Mouse (Mus musculus): ENCODE data around the gene Myo5a.

Gene Myo5a

GRCm38 (mm10) chr9:75201506-75201905 is 130.7 kb downstream of the Myo5a start:
- no peak for DNase-seq (ENCODE audit: low spot score)

- no peak for DNase-seq (ENCODE audit: low spot score)
These were observed 131.2 kb downstream of the Myo5a start for GRCm38 (mm10) chr9:75202036-75202435.

- no peak for DNase-seq (ENCODE audit: low spot score)
These were observed 138.4 kb downstream of the Myo5a start for GRCm38 (mm10) chr9:75209246-75209645.

- no peak for DNase-seq (ENCODE audit: low spot score)
These were observed 139.5 kb downstream of the Myo5a start for GRCm38 (mm10) chr9:75210269-75210668.

- no peak for DNase-seq (ENCODE audit: low spot score)
These were observed 144.1 kb downstream of the Myo5a start for GRCm38 (mm10) chr9:75214743-75215413.

- no peak for DNase-seq (ENCODE audit: low spot score)
These were observed 149.1 kb downstream of the Myo5a start for GRCm38 (mm10) chr9:75219942-75220341.

- peak; percentile 84 for DNase-seq (ENCODE audit: low spot score)
These were observed 150.8 kb downstream of the Myo5a start for GRCm38 (mm10) chr9:75221420-75222287.

- DNase-seq (ENCODE audit: low spot score): peak; percentile 79
These were observed 161.3 kb downstream of the Myo5a start, which contains the start of gene Myo5c for GRCm38 (mm10) chr9:75231841-75232746. Gene Myo5c, plus strand, starts transcription at chr9:75232020.

- DNase-seq (ENCODE audit: low spot score): no peak
These were observed 162.0 kb downstream of the Myo5a start for GRCm38 (mm10) chr9:75232860-75233259.

GRCm38 (mm10) chr9:75234271-75234741 is 163.5 kb downstream of the Myo5a start:
- DNase-seq (ENCODE audit: low spot score): peak; percentile 82

- no peak for DNase-seq (ENCODE audit: low spot score)
These were observed 164.3 kb downstream of the Myo5a start for GRCm38 (mm10) chr9:75234983-75235627.

- no peak for DNase-seq (ENCODE audit: low spot score)
These were observed 164.9 kb downstream of the Myo5a start for GRCm38 (mm10) chr9:75235696-75236095.

GRCm38 (mm10) chr9:75236416-75237308 is 165.8 kb downstream of the Myo5a start:
- DNase-seq (ENCODE audit: low spot score): peak; percentile 86

- DNase-seq (ENCODE audit: low spot score): no peak
These were observed 167.4 kb downstream of the Myo5a start for GRCm38 (mm10) chr9:75238179-75238578.

- no peak for DNase-seq (ENCODE audit: low spot score)
These were observed 172.2 kb downstream of the Myo5a start for GRCm38 (mm10) chr9:75243052-75243451.

- DNase-seq (ENCODE audit: low spot score): peak; percentile 79
These were observed 173.1 kb downstream of the Myo5a start for GRCm38 (mm10) chr9:75243730-75244406.

- no peak for DNase-seq (ENCODE audit: low spot score)
These were observed 173.7 kb downstream of the Myo5a start for GRCm38 (mm10) chr9:75244527-75244926.

GRCm38 (mm10) chr9:75246080-75246930 is 175.5 kb downstream of the Myo5a start:
- DNase-seq (ENCODE audit: low spot score): no peak

- DNase-seq (ENCODE audit: low spot score): no peak
These were observed 177.1 kb downstream of the Myo5a start for GRCm38 (mm10) chr9:75247870-75248269.
